Mouse (Mus musculus) Patski (cell line): ENCODE results near the gene Ube2b. TPM values are rescaled to one million over a fixed set of nuclear protein-coding genes. Genes with fewer than 3 reads are reported as not detected.

Experiments used
- ATAC-seq: fragments of 100-300 bp; one replicate; pipeline ENCODE4 v1.8.0; 2021
- CTCF ChIA-PET: fragments of 350-600 bp; sonication (Branson Sonifier 250); formaldehyde crosslinking; loops from one replicate; lab custom pipeline; 2022; ENCODE audit warnings: inconsistent platforms; lab: Charles Lee
- POLR2A ChIA-PET: fragments of 350-600 bp; sonication (Branson Sonifier 250); formaldehyde crosslinking; loops from one replicate; lab custom pipeline; 2022; ENCODE audit warnings: antibody characterized with exemption, inconsistent platforms; lab: Charles Lee
- DNase-seq: peaks from one replicate; pipeline ENCODE4 v3.0.0-alpha.2; 2011; ENCODE audit warnings: low read depth, low spot score
- H3K27me3 ChIP-seq: fragments of 371-371 bp; one replicate; pipeline ENCODE4 v1.5.1; 2021
- CTCF ChIP-seq: fragments of 100-300 bp; IDR thresholded peaks from one replicate; pipeline ENCODE4 v1.5.1; 2021
- in situ Hi-C: fragments of 300-500 bp; cut with MboI; formaldehyde crosslinking; loops from 3 replicates; pipeline ENCODE4 v1.11.1; 2018; ENCODE audit warnings: low pct_unique_long_range_greater_than_20kb, mixed read lengths
- polyA plus RNA-seq: library from polyadenylated mRNA; unstranded; gene quantifications from one replicate; pipeline ENCODE4 v1.2.3, GENCODE M21; 2021

The Ube2b gene
- polyA plus RNA-seq, 1 experiment from 2014 or later: 227 TPM

- TF ChIP-seq CTCF: no peak
- ATAC-seq (no peak), DNase-seq (no peak)
- H3K27me3 ChIP-seq: no peaks in the 10 kb centered on the region
- POLR2A ChIA-PET: no interaction called here
- CTCF ChIA-PET: no interaction called here
- in situ Hi-C loops: no loop called here
These were observed 44.5 kb downstream of the Ube2b start for GRCm38 (mm10) chr11:51956112-51956511.

DNA sequence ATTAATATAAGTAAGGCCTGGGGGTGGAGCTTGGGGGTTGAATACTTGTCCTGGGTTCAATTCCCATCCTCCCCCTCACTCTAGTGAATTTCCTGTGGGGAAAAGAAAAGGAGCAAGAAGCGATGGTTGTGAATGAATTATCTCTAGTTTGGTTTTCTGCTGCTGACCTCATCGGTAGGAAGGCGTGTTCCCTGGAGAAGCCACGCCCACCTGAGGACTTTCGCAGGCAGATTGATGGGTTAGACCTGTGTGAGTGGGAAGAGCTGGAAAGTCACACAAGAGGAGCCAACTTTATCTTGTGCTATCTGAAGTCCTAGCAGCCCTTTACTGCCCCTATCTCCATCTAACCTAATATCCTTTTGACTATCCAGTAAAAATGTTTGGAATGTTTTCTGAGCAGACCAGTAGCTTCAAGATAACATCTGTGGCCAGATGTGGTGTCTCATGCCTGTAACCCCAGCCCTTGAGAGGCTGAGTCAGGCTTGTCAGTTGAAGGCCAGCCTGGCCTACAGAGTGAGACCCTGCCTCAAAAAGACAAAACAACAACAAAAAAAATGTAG lies 48.6 kb downstream of the Ube2b start:
- DNase-seq: no peak
- no peaks in the 10 kb centered on the region for H3K27me3 ChIP-seq
- TF ChIP-seq CTCF: no peak
- in situ Hi-C loops: no loop called here
- ChIA-PET CTCF (no interaction called here), POLR2A (no interaction called here)
- ATAC-seq: no peak

GRCm38 (mm10) chr11:51949919-51950318 lies 50.6 kb downstream of the Ube2b start:
- CTCF ChIA-PET: interaction anchor here (0.6 to 1.6 kb wide), 7 partner anchors 9 to 1693 kb away, joined by 3 to 6 read pairs (median 3); no protein-coding TSS in a partner anchor
- DNase-seq: no peak
- POLR2A ChIA-PET: no interaction called here
- TF ChIP-seq CTCF: no peak
- H3K27me3 ChIP-seq: no peaks in the 10 kb centered on the region
- in situ Hi-C loops: no loop called here
- no peak for ATAC-seq

DNA sequence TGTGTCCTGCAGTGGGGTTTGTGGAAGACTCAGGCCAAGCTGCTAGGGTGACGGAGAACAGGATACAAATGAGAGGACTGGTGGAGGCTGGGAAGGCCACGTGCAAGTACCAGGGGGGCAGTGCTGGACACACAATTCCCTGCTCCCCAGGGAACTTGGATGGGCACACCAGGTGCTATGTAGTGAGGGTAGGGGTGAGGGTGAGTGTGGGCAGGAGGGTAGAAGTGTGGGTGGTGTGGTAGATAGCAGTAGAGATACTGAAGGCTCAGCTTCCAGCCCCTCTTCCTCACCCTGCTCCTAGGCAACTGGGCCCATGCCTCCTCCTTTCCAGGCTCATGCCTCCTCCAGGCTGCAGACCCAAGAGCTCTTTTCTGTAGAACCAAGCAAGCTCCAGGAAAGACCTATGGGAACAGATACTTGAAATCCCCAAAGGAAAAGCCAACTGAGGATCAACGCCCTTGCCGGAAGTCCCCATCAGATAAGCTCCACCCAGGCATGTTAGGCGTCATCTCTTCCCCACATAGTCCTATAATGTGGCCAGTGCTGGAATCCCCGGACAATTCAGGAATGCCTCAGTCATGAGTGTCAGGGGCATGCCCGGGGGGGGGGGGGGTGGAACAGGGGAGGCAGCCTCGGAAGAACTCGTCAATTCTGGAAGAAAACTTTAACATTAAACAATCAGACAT lies 51.3 kb downstream of the Ube2b start:
- CTCF ChIA-PET: interaction anchor here (0.6 to 1.6 kb wide), 7 partner anchors 8 to 1692 kb away, joined by 3 to 6 read pairs (median 3); no protein-coding TSS in a partner anchor
- in situ Hi-C loops: no loop called here
- POLR2A ChIA-PET: no interaction called here
- TF ChIP-seq CTCF: no peak
- ATAC-seq: no peak
- DNase-seq: no peak
- H3K27me3 ChIP-seq: no peaks in the 10 kb centered on the region

DNA sequence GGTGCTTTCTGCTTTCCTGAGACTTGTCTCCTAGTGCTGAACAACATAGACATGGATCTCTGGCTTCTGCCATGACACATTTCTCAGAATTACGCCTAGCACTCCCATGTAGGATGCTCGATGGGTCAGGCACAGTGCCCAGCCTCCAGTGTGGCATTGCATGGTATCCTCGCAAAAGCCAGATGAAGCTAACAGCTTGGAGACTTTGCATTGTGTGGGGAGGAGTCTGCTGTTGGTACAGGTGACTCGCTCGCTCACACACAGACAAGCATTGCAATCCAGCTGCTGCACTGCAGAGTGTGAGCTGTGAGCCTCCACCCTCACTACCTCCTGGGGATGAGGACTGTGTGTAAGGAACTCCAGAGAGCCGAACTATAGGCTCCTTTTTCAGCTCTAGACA lies 54.4 kb downstream of the Ube2b start:
- no peak for ATAC-seq
- ChIA-PET CTCF (interaction anchor here (1.5 to 3.4 kb wide), 3 partner anchors 9 to 21 kb away, joined by 5 to 12 read pairs (median 11); partner anchors contain the start of gene Cdkn2aipnl), POLR2A (interaction anchor here (0.8 to 2.0 kb wide), 4 partner anchors 21 to 88 kb away, joined by 3 to 8 read pairs (median 4); partner anchors contain the start of gene Jade2)
- in situ Hi-C loops: no loop called here
- DNase-seq: no peak
- no peaks in the 10 kb centered on the region for H3K27me3 ChIP-seq
- no peak for TF ChIP-seq CTCF

GRCm38 (mm10) chr11:51945548-51945947 lies 55.0 kb downstream of the Ube2b start:
- POLR2A ChIA-PET: interaction anchor here (1.2 to 2.0 kb wide), 3 partner anchors 21 to 88 kb away, joined by 4 to 8 read pairs (median 4); partner anchors contain the start of gene Jade2
- no peak for TF ChIP-seq CTCF
- ATAC-seq (peak; percentile 53), DNase-seq (no peak)
- in situ Hi-C loops: no loop called here
- no peaks in the 10 kb centered on the region for H3K27me3 ChIP-seq
- CTCF ChIA-PET: interaction anchor here (0.8 to 3.4 kb wide), 4 partner anchors 9 to 22 kb away, joined by 3 to 12 read pairs (median 8); partner anchors contain the start of gene Cdkn2aipnl

DNA sequence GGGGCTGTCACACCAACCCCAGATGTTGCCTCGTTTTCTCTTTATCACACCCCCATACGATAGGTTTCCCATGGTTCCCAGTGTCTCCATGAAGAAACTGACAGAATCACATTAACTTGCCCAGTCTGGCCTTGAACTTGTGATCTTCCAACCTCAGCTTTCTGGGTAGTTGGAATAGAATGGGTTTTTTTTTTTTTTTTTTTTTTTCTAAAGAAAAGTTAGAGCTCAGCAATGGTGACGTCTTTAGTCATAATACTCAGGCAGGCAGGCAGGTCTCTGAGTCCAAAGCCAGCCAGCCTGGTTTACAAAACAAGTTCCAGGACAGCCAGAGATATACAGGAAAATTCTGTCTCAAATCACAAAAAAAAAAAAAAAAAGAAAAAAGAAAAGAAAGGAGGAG lies 56.3 kb downstream of the Ube2b start:
- no peaks in the 10 kb centered on the region for H3K27me3 ChIP-seq
- ChIA-PET CTCF (interaction anchor here (3.3 to 3.4 kb wide), 2 partner anchors 13 to 23 kb away, joined by 11 to 12 read pairs; partner anchors contain the start of gene Cdkn2aipnl), POLR2A (interaction anchor here (0.6 to 2.4 kb wide), 3 partner anchors 24 to 89 kb away, joined by 4 to 7 read pairs (median 4); partner anchors contain the start of gene Jade2)
- no peak for ATAC-seq
- in situ Hi-C loops: no loop called here
- DNase-seq: no peak
- no peak for TF ChIP-seq CTCF

DNA sequence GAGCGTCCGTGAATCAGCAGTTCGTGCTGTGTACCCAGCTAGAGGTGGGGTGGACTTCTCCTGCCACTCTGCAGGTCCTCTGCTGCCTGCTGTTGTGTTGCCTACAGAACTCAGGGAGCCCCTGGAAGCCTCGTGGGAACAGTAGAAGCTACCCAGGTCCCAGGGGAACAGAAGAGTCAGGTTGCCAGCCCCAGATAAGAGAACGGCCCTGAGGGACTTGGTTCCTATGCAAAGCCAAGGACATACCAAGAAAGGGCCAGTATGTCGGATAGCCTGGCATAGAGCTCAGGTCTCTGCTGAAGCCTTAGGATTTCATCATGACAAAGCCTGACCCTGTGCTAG lies 57.1 kb downstream of the Ube2b start:
- ChIA-PET POLR2A (interaction anchor here (2.4 kb wide), 1 partner anchor 86 kb away, joined by 7 read pairs; the partner anchor contains the start of gene Jade2), CTCF (interaction anchor here (0.9 to 1.6 kb wide), 2 partner anchors 10 to 88 kb away, joined by 3 to 7 read pairs; no protein-coding TSS in a partner anchor)
- no peak for TF ChIP-seq CTCF
- H3K27me3 ChIP-seq: no peaks in the 10 kb centered on the region
- DNase-seq (no peak), ATAC-seq (no peak)
- in situ Hi-C loops: no loop called here

DNA sequence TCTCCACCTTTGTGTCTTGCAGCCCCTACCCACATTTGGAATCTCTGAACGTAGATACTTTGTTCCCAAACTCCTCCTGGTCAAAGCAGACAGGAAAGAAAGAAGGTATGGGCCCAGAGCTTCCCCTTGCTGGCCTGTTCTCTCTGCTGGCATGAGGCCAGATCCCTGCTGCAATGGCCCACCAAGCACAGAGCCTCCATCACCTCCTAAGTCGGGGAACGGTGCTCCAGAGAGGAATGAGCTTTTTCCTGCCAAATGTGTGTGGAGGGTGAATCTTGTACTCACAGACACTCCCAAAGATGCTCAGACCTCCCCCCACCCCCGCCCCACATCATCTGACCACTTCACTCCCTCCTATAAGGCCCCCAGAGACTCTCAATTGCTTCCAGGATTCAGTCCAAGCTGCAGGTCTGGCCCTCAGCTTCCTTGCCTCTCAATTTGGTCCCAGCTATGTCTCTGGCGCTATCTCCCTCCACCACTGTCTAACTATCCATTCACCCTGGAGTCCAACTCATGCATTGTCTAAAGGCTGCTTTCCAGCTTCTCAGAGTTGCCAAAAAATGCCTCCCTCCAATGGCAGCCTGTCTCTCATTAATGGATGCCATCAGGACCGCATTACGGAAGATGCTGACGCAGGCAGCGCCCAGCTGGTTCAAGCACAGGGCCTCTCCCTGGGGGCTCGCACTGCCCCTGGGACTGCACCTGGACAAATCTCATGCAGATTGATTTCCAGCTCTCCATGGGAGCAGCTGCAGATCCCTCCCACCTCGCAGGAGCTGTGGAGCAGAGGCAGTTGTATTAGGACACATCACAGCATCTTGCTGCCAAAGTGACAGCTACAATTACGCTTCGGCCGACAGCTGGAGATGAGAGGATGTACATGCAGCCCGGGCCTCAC lies 57.7 kb downstream of the Ube2b start:
- DNase-seq (no peak), ATAC-seq (no peak)
- in situ Hi-C loops: no loop called here
- H3K27me3 ChIP-seq: no peaks in the 10 kb centered on the region
- no peak for TF ChIP-seq CTCF
- POLR2A ChIA-PET: interaction anchor here (2.4 to 5.8 kb wide), 2 partner anchors 24 to 85 kb away, joined by 7 to 18 read pairs; partner anchors contain the start of genes Cdkn2aipnl and Jade2
- CTCF ChIA-PET: interaction anchor here (0.9 to 4.0 kb wide), 4 partner anchors 11 to 87 kb away, joined by 3 to 21 read pairs (median 6); partner anchors contain the start of gene Cdkn2aipnl
